Mouse (Mus musculus): ENCODE measurements around the gene Otog. TPM values are rescaled to one million over a fixed set of nuclear protein-coding genes. Genes with fewer than 3 reads are reported as not detected.

Gene Otog
- polyA plus RNA-seq, 1 experiment from 2014 or later, result not detected

DNA sequence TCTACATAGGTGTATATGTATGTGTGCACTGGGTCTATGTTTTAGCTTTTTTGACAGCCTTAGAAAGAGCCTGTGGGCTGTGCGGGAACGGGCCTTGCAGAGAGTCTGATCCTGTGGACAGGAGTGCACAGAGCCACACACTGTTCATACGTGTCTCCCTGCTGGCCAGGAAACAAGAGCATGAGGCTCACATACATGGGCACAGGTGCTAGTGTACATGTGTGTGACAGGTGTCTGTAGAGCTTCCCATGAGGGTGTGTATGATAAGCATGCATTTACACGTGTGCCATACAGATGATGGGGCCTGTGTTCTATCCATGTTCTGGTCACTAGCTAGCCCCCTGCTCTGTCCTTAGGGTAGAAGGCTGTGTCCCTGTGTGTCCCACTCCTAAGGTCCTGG lies 45.6 kb downstream of the Otog start:
- Histone ChIP-seq H3K4me3 (ENCODE audit: low read depth, low read length) (no peak overlapping the region), H3K27ac (replicated peaks; ENCODE audit: low read depth, low read length) (no peak overlapping the region), H3K9me3 (ENCODE audit: control insufficient read depth, low read length) (no peaks in the 10 kb centered on the region), H3K9ac (ENCODE audit: low read length) (no peak overlapping the region), H3K4me1 (ENCODE audit: control insufficient read depth, insufficient read depth, low read length) (no peaks in the 10 kb centered on the region), H3K36me3 (ENCODE audit: control insufficient read depth, insufficient read depth, low read length) (no peaks in the 10 kb centered on the region), H3K4me2 (ENCODE audit: low read depth, severe bottlenecking) (no peak overlapping the region), H3K27me3 (ENCODE audit: control insufficient read depth, insufficient read depth, low read length) (0 out of 2 replicates have a peak, but pooled peaks cover 2% of the 10 kb centered on the region)
- no peak for ATAC-seq (ENCODE audit: insufficient number of reproducible peaks, low FRiP score, low TSS enrichment, low read depth)
- no peak for DNase-seq (ENCODE audit: low spot score)
- WGBS, result 80% methylated on average over 4 of the region's 4 CpGs

DNA sequence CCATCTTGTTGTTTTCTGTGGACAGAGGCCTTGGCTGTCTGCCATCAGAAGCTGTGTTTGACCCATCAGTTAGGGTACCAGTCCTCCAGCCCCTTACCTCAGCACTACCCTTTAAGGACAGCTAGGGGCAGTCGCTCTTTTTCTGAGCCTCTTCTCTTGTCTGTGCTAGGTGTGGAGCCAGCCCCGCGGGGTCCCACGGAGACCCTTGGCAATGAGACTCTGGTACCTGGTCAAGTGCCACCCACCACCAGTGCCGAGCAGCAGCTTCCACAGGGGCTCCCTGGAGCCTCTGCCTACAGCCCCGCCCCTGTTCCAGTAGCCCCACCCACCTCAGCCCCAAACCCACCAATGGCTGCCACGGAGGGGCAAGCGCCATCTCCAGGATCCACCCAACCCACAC lies 46.3 kb downstream of the Otog start:
- H3K27me3 ChIP-seq (ENCODE audit: control insufficient read depth, insufficient read depth, low read length), result 0 out of 2 replicates have a peak, but pooled peaks cover 2% of the 10 kb centered on the region
- WGBS, result 25% methylated on average over 8 of the region's 8 CpGs

DNA sequence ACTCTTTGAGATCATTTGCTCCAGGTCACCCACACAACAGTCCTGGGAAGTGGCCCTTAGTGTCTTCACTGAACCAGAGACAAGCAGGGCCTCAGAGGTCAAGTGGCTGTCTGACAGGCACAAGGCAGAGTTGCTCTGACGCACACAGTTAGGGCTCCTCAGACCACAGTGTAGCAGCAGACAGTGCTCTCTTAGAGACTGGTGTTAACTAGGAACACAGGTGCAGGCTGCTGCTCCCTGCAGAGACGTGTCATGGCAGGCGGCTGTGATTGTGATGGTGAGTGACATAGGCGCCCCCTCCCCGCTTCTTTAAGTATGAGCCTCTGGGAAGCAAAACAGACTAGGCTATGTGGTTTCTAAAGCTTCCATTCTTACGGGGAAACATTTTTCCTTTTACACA lies 55.5 kb downstream of the Otog start:
- no peak for ATAC-seq (ENCODE audit: insufficient number of reproducible peaks, low FRiP score, low TSS enrichment, low read depth)
- Histone ChIP-seq H3K4me1 (ENCODE audit: control insufficient read depth, insufficient read depth, low read length) (no peaks in the 10 kb centered on the region), H3K27me3 (ENCODE audit: control insufficient read depth, insufficient read depth, low read length) (no peaks in the 10 kb centered on the region), H3K9me3 (ENCODE audit: control insufficient read depth, low read length) (no peaks in the 10 kb centered on the region), H3K27ac (replicated peaks; ENCODE audit: low read depth, low read length) (no peak overlapping the region), H3K36me3 (ENCODE audit: control insufficient read depth, insufficient read depth, low read length) (no peaks in the 10 kb centered on the region), H3K9ac (ENCODE audit: low read length) (no peak overlapping the region), H3K4me2 (ENCODE audit: low read depth, severe bottlenecking) (no peak overlapping the region), H3K4me3 (ENCODE audit: low read depth, low read length) (no peak overlapping the region)
- no peak for DNase-seq (ENCODE audit: low spot score)
- 40% methylated on average over 6 of the region's 6 CpGs for WGBS

More for the DNA sequence above, 46.3 kb downstream of the Otog start:
- ATAC-seq (ENCODE audit: insufficient number of reproducible peaks, low FRiP score, low TSS enrichment, low read depth), result no peak
- no peak overlapping the region for H3K27ac ChIP-seq (replicated peaks; ENCODE audit: low read depth, low read length)
- H3K36me3 ChIP-seq (ENCODE audit: control insufficient read depth, insufficient read depth, low read length), result no peaks in the 10 kb centered on the region
- no peak for DNase-seq (ENCODE audit: low spot score)
- no peaks in the 10 kb centered on the region for H3K9me3 ChIP-seq (ENCODE audit: control insufficient read depth, low read length)
- no peaks in the 10 kb centered on the region for H3K4me1 ChIP-seq (ENCODE audit: control insufficient read depth, insufficient read depth, low read length)
- H3K9ac ChIP-seq (ENCODE audit: low read length), result no peak overlapping the region
- no peak overlapping the region for H3K4me2 ChIP-seq (ENCODE audit: low read depth, severe bottlenecking)
- H3K4me3 ChIP-seq (ENCODE audit: low read depth, low read length), result no peak overlapping the region

- no peak for ATAC-seq (ENCODE audit: insufficient number of reproducible peaks, low FRiP score, low TSS enrichment, low read depth)
- 79% methylated on average over 12 of the region's 12 CpGs for WGBS
- Histone ChIP-seq H3K9ac (ENCODE audit: low read length) (no peak overlapping the region), H3K27me3 (ENCODE audit: control insufficient read depth, insufficient read depth, low read length) (no peaks in the 10 kb centered on the region), H3K36me3 (ENCODE audit: control insufficient read depth, insufficient read depth, low read length) (no peaks in the 10 kb centered on the region), H3K9me3 (ENCODE audit: control insufficient read depth, low read length) (no peaks in the 10 kb centered on the region), H3K4me1 (ENCODE audit: control insufficient read depth, insufficient read depth, low read length) (no peaks in the 10 kb centered on the region), H3K4me2 (ENCODE audit: low read depth, severe bottlenecking) (no peak overlapping the region), H3K4me3 (ENCODE audit: low read depth, low read length) (no peak overlapping the region), H3K27ac (replicated peaks; ENCODE audit: low read depth, low read length) (no peak overlapping the region)
- no peak for DNase-seq (ENCODE audit: low spot score)
These were observed 60.3 kb downstream of the Otog start for GRCm38 (mm10) chr7:46301031-46301632.

DNA sequence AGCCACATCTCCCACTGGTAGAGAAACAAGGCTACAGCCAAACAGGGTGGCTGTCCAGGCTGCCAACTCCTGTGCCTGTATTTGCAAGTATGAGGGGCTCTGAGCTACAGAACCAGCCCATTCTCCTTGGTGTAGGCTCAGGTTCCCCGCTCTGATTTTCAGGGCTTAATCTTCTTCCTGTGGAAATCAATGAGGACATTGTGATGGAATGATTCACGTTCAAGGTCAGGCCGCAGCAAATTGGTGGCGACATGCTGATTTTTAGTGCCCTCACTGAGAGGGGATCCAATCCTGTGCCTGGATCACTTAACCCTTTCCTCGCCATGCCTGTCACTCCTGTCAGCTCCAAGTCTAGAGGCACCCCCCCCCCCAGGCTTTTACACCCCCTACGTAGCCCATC lies 72.7 kb downstream of the Otog start:
- Histone ChIP-seq H3K4me2 (ENCODE audit: low read depth, severe bottlenecking) (no peak overlapping the region), H3K4me3 (ENCODE audit: low read depth, low read length) (no peak overlapping the region), H3K9me3 (ENCODE audit: control insufficient read depth, low read length) (no peaks in the 10 kb centered on the region), H3K27me3 (ENCODE audit: control insufficient read depth, insufficient read depth, low read length) (no peaks in the 10 kb centered on the region), H3K9ac (ENCODE audit: low read length) (no peak overlapping the region), H3K4me1 (ENCODE audit: control insufficient read depth, insufficient read depth, low read length) (peaks cover 3% of the 10 kb centered on the region; the same call in 1 of the 2 replicates), H3K27ac (replicated peaks; ENCODE audit: low read depth, low read length) (no peak overlapping the region), H3K36me3 (ENCODE audit: control insufficient read depth, insufficient read depth, low read length) (no peaks in the 10 kb centered on the region)
- ATAC-seq (ENCODE audit: insufficient number of reproducible peaks, low FRiP score, low TSS enrichment, low read depth) (no peak), DNase-seq (ENCODE audit: low spot score) (no peak)
- WGBS, result 34% methylated on average over 6 of the region's 6 CpGs

DNA sequence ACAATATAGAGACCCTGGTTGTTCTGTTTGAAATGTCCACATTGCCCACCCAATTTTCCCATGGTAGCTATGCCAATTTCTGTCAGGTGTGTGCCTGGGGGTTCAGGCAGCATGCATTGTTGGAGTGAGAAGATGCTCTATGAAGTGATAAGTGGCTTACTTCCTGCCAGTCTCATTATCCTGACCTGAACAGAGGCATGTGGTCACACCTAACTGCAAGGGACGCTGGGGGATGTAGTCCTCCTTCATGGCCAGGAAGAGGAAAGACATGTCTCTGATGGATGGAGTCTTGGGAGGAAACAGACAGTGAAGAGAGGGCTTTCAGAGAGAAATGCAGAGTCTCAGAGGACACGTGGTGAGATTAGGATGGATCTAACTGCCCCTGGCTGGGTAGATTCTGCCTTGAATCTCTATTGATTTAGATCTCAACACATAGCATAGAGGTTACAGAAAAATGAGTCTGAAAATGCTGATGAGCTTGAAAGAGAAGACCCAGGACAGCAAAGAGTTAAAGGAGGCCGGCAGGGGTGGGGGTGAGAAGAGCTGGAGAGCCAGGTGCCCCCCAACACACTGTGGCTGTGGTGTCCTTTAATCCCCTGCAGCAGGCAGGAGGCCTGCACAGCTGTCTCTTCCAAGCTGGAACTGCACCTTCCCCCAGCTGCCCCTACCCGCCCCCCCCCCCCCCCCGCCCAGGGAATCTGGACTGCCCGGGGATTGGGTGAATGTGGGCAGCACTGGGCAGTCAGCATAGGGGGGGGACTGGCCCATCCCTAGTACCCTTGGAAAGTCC lies 73.6 kb downstream of the Otog start:
- Histone ChIP-seq H3K4me3 (ENCODE audit: low read depth, low read length) (no peak overlapping the region), H3K9ac (ENCODE audit: low read length) (no peak overlapping the region), H3K9me3 (ENCODE audit: control insufficient read depth, low read length) (no peaks in the 10 kb centered on the region), H3K4me1 (ENCODE audit: control insufficient read depth, insufficient read depth, low read length) (peaks cover 3% of the 10 kb centered on the region; the same call in 1 of the 2 replicates), H3K4me2 (ENCODE audit: low read depth, severe bottlenecking) (no peak overlapping the region), H3K27ac (replicated peaks; ENCODE audit: low read depth, low read length) (no peak overlapping the region), H3K27me3 (ENCODE audit: control insufficient read depth, insufficient read depth, low read length) (no peaks in the 10 kb centered on the region), H3K36me3 (ENCODE audit: control insufficient read depth, insufficient read depth, low read length) (no peaks in the 10 kb centered on the region)
- 27% methylated on average over 4 of the region's 6 CpGs for WGBS
- DNase-seq (ENCODE audit: low spot score) (no peak), ATAC-seq (ENCODE audit: insufficient number of reproducible peaks, low FRiP score, low TSS enrichment, low read depth) (no peak)

GRCm38 (mm10) chr7:46315692-46316091 lies 74.9 kb downstream of the Otog start:
- 62% methylated on average over 4 of the region's 4 CpGs for WGBS
- Histone ChIP-seq H3K9ac (ENCODE audit: low read length) (no peak overlapping the region), H3K36me3 (ENCODE audit: control insufficient read depth, insufficient read depth, low read length) (no peaks in the 10 kb centered on the region), H3K27me3 (ENCODE audit: control insufficient read depth, insufficient read depth, low read length) (no peaks in the 10 kb centered on the region), H3K9me3 (ENCODE audit: control insufficient read depth, low read length) (no peaks in the 10 kb centered on the region), H3K4me1 (ENCODE audit: control insufficient read depth, insufficient read depth, low read length) (peaks cover 3% of the 10 kb centered on the region; the same call in 1 of the 2 replicates), H3K4me3 (ENCODE audit: low read depth, low read length) (no peak overlapping the region), H3K27ac (replicated peaks; ENCODE audit: low read depth, low read length) (no peak overlapping the region), H3K4me2 (ENCODE audit: low read depth, severe bottlenecking) (no peak overlapping the region)
- DNase-seq (ENCODE audit: low spot score) (no peak), ATAC-seq (ENCODE audit: insufficient number of reproducible peaks, low FRiP score, low TSS enrichment, low read depth) (no peak)

GRCm38 (mm10) chr7:46316948-46317347 lies 76.2 kb downstream of the Otog start:
- Histone ChIP-seq H3K4me1 (ENCODE audit: control insufficient read depth, insufficient read depth, low read length) (peaks cover 3% of the 10 kb centered on the region; the same call in 1 of the 2 replicates), H3K4me2 (ENCODE audit: low read depth, severe bottlenecking) (no peak overlapping the region), H3K9ac (ENCODE audit: low read length) (no peak overlapping the region), H3K36me3 (ENCODE audit: control insufficient read depth, insufficient read depth, low read length) (no peaks in the 10 kb centered on the region), H3K9me3 (ENCODE audit: control insufficient read depth, low read length) (no peaks in the 10 kb centered on the region), H3K27ac (replicated peaks; ENCODE audit: low read depth, low read length) (no peak overlapping the region), H3K4me3 (ENCODE audit: low read depth, low read length) (no peak overlapping the region), H3K27me3 (ENCODE audit: control insufficient read depth, insufficient read depth, low read length) (no peaks in the 10 kb centered on the region)
- DNase-seq (ENCODE audit: low spot score), result peak; percentile 32
- ATAC-seq (ENCODE audit: insufficient number of reproducible peaks, low FRiP score, low TSS enrichment, low read depth), result peak; percentile 70; the same call in 1 of the 2 replicates
- WGBS, result 14% methylated on average over 7 of the region's 7 CpGs

All from limb, embryonic 11.5 days (tissue).